Mouse (Mus musculus) adrenal gland (tissue): ENCODE measurements around the gene B4gat1.

Experiments
- intact Hi-C: fragments of 180-260 bp; cut with DNase I; formaldehyde crosslinking; loops from one replicate; pipeline ENCODE4 v1.15.1; 2025

B4gat1 gene

GRCm38 (mm10) chr19:5057876-5058775, 19.5 kb downstream of the B4gat1 start:
- intact Hi-C loops, result no loop called here

DNA sequence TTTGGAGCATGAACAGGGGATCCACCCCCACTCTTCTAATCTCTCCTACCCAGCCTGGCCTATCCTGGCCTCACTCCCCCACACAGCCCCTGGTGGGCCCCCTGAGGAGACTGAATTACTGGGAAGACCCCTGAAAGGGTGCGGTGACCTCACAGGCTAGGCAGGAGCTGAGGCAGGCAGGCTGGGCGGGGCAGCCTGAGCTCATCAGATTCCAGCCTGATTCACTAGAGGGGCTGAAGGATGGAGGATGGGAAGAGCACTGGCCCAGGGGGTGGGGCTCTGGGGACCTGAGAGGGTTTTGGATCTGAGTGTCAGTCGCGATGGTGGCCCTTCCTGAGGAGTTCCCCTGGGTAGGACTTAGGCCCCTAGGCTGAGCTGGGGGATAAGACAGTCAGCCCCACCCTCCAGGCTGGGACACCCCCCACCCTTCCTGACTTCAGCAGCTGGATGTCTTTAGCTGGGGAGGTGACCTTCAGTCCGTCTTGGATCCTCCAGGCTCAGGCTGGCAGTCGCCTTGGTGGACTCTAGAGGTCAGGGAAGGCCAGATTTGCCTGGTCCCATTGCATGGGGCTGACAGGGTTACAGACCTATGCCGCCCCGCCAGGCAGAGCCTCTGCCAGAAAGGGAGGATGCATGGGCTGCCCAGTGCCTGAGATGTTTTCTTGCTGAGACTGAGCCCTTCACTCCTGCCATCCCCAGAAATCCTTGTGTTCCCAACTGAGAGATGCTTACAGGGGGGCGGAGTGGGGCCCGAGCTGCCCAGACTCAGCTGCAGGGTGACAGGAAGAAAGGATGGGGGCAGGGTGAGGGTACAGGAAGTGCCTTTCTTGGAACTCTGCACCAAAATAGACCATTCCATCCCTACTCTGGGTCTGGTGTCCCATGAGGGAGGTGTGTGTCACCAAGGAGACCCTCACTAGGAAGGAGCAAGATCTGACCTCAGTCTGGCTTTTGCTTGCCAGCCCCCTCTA, 20.5 kb downstream of the B4gat1 start:
- intact Hi-C loops, result no loop called here

DNA sequence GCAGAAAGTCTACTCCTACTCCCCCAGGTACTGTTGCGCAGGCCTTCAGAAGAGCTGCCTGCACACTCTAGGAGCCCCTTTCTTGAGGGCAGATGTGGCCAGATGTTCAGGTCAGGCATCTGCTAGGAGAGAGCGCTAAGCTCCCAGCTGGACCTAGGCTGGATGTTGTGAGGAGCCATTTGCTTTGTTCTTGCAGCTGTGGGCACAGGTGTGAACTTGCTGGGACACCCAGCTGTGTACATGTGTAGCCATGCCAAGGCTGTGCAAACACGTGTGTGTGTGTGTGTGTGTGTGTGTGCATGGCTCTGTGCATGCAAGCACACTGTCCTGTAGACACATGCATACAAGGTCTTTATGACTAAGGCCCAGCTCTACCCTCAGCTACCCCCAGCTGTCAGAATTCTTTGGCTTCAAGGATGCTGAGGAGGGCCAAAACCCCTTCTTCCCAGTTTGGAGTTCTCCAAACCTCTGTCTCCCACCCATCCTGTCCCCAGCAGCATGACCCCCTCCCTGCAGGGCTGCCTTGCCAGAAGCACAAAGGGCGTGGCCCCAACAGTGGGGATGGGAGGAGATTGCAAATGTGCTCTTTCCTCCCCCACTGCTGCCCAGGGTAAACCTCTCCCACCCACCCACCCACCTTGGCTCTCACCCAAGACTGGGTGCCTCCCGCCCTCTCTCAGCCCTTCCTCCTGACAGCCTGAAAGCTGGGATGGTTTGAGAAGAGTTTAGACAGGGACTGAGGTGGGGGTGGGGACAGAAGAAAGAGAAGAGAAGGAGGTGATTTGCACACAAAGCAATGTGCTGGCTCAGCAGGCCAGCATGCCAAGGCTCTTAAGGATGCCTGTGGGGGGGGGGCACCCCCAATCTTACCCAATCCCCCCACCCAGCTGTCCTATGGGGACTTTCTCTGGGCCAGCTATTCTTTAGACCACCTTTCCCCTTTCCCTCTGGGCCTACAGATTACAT, 22.0 kb downstream of the B4gat1 start:
- intact Hi-C loops, result no loop called here

- intact Hi-C loops, result no loop called here
Observed at GRCm38 (mm10) chr19:5062041-5062440, 23.4 kb downstream of the B4gat1 start.

GRCm38 (mm10) chr19:5062446-5062845, 23.8 kb downstream of the B4gat1 start:
- intact Hi-C loops, result no loop called here

DNA sequence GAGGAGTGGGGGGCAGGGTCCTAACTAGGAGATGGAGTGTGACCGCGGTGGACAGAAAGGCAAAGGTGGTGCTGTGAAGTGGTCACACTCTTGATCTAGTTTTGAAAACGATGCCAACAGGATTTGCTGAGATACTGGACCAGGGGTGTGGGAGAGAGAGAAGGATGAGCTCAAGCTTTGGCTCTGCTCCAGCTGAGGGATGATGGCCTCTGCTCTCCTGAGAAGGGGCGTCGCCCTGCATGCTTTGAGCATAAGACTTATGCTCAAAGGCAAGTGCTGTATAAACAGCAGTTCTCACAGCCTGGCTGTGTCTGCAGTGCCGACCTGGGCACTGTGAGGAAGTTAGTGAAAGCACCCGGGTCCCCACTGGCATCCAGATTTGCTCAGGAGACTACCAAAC, 26.5 kb downstream of the B4gat1 start:
- intact Hi-C loops, result no loop called here

GRCm38 (mm10) chr19:5067040-5067799, 28.6 kb downstream of the B4gat1 start:
- intact Hi-C loops, result no loop called here

- intact Hi-C loops, result no loop called here
Observed at GRCm38 (mm10) chr19:5067867-5068569, 29.4 kb downstream of the B4gat1 start, which contains the start of gene Cd248. Gene Cd248 (plus strand): TSS chr19:5068078.

- intact Hi-C loops, result no loop called here
Observed at GRCm38 (mm10) chr19:5068570-5069234, 30.1 kb downstream of the B4gat1 start.

DNA sequence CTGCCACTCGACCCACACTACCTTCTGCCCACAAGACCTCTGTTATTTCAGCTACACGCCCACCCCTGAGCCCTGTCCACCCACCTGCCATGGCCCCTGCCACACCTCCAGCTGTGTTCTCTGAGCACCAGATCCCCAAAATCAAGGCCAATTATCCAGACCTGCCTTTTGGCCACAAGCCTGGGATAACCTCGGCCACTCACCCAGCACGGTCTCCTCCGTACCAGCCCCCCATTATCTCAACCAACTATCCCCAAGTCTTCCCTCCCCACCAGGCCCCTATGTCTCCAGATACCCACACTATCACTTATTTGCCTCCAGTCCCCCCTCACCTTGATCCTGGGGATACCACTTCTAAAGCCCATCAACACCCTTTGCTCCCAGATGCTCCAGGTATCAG, 30.9 kb downstream of the B4gat1 start:
- intact Hi-C loops, result no loop called here

- intact Hi-C loops, result loop anchor here (5.0 kb wide), 1 partner anchor 53 kb away; no protein-coding TSS in a partner anchor
Observed at GRCm38 (mm10) chr19:5069978-5070377, 31.4 kb downstream of the B4gat1 start.

GRCm38 (mm10) chr19:5071077-5071476, 32.5 kb downstream of the B4gat1 start:
- intact Hi-C loops, result loop anchor here (5.0 kb wide), 1 partner anchor 54 kb away; no protein-coding TSS in a partner anchor

DNA sequence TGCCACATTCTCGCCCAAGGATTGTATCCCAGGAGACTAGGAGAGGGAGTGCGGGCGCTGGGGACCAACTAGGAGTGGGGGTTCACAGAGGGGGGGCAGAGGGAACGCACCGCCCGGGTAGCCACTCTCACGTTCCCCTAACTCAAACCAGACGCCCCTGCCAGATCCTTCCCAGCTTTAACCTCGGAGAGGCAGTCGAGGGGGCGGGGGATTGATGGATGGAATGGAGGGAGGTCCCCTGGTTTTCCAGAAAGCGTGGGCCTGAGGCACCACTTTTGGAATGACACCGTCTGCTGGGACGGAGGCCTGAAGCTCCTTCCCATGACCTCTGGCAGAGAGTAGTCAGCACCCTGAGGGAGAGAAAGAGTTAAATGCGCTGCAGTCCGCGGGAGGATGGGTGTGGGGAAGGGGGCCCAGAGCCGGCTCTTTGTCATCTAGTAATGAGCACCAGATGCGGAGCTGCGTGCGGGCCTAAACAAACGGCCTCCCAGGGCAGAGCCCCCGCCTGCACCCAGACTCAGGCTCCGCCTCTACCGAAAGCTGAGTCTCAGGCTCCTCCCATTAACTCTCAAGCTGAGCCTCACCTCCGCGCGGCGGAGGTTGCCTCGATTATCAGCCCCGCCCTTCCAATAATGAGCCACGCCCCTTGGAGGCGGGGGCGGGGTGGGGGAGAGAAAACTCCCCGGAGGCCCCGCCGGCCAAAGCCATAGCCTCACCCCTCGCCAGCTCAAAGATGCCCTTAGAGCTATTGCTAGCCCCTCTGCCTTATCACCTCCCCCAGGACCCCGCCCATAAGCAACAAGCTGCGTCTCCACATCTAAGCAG, 33.1 kb downstream of the B4gat1 start:
- intact Hi-C loops, result loop anchor here (5.0 kb wide), 1 partner anchor 54 kb away; no protein-coding TSS in a partner anchor

GRCm38 (mm10) chr19:5072389-5073019, 33.9 kb downstream of the B4gat1 start:
- intact Hi-C loops, result loop anchor here (5.0 kb wide), 1 partner anchor 55 kb away; no protein-coding TSS in a partner anchor

GRCm38 (mm10) chr19:5073028-5073427, 34.4 kb downstream of the B4gat1 start:
- intact Hi-C loops, result loop anchor here (5.0 kb wide), 1 partner anchor 56 kb away; no protein-coding TSS in a partner anchor

- intact Hi-C loops, result loop anchor here (5.0 kb wide), 1 partner anchor 56 kb away; no protein-coding TSS in a partner anchor
Observed at GRCm38 (mm10) chr19:5073518-5073917, 34.9 kb downstream of the B4gat1 start.

DNA sequence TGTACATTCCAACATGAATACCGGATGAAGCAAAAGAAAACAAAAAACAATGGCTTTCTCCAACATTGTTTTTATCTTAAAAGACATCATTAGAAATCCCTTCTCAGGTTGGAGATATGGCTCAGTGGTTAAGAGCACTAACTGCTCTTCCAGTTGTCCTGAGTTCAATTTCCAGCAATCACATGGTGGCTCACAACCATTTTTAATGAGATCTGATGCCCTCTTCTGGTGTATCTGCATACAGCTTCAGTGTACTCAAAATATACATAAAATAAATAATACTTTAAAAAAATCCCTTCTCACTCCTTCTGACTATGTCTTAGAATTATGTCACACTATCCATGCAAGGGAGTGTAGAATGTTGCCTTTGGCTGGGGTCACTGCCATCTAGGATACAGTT, 40.7 kb downstream of the B4gat1 start:
- intact Hi-C loops, result no loop called here
